Mouse (Mus musculus) adrenal gland (tissue): ENCODE measurements around the gene Fchsd2.

ENCODE experiments used
- intact Hi-C: fragments of 180-260 bp; cut with DNase I; formaldehyde crosslinking; loops from one replicate; pipeline ENCODE4 v1.15.1; 2025
- long read RNA-seq, 2 experiments: library from polyadenylated mRNA; unstranded; transcript quantifications; one replicate each; pipeline ENCODE4 v2.0.0; 2020; ENCODE audit warnings: borderline replicate concordance in 1 of 2; ENCODE audit not compliant: insufficient replicate concordance in 1 of 2

Gene Fchsd2
- long read RNA-seq, experiment 1, partial matches to known transcripts: 1 of 6 reads
- long read RNA-seq, experiment 1, other reads (novel, unspliced or antisense): 5 of 6 reads
- long read RNA-seq, experiment 2, full-length matches to known transcripts: 1 of 9 reads
- long read RNA-seq, experiment 2, partial matches to known transcripts: 3 of 9 reads
- long read RNA-seq, experiment 2, other reads (novel, unspliced or antisense): 5 of 9 reads

GRCm38 (mm10) chr7:101092618-101093017, at the start of gene Fchsd2:
TSS of gene Fchsd2 (plus strand) at chr7:101092863.
- intact Hi-C loops: no loop called here

GRCm38 (mm10) chr7:101043846-101044541, 48.7 kb upstream of the Fchsd2 start:
- intact Hi-C loops: loop anchor here (5.0 kb wide), 1 partner anchor 42 kb away; no protein-coding TSS in a partner anchor

DNA sequence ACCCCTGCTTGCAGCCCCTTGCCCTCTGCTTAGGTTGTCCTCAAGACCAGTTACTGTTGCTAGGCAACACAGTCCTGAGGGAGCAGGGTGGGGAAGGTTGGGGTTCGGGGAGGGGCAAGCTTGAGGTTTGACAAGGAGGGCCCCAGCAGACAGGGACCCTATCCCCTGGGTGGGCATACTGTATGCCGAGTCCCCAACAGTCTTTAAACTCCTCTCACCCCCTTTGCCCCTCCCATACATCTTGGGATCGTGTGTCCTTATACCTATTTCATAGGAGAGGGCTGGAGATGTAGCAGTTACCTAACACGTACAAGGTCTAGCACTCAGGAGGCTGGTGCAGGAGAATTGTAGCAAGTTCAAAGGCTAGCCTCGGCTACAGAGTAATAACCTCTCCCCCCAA, 44.4 kb upstream of the Fchsd2 start:
- intact Hi-C loops: no loop called here

DNA sequence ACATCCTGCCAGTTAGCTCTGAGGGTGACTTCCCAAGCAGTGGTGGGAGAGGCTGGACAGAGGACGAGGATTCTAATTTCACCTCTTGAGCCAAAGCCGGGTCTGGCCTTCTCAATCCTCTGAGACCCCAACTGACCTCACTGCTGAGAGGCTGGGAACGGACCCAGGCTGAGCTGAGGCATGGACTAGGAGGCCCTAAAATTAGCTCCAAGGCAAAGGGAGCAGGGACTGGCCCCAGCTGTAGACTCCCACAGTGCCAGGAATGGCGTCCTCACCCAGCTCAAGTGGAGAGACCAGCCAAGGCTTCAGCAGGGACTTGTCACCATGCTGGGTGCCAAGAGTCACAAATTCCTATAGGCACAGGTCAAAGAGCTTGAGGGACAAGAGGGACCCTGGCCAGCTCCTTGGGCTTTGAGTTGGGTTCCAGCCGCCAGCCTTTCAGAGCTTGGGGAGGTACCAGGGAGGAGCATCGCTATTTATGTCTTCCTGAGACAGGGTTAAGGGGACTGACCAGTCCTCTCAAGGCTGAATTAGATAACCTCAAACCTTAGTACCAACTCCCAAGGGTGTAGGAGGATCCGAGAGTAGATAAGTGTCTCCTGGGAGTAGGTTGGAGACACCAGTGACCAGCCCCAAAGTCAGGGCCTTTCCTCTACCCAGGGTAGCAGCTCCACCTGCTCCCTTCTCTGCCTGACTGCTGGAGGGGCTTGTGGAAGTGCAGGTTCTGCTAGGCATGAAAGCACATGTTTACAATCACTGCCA, 43.2 kb upstream of the Fchsd2 start:
- intact Hi-C loops: loop anchor here (5.0 to 10.0 kb wide), 2 partner anchors 107 to 145 kb away; no protein-coding TSS in a partner anchor

DNA sequence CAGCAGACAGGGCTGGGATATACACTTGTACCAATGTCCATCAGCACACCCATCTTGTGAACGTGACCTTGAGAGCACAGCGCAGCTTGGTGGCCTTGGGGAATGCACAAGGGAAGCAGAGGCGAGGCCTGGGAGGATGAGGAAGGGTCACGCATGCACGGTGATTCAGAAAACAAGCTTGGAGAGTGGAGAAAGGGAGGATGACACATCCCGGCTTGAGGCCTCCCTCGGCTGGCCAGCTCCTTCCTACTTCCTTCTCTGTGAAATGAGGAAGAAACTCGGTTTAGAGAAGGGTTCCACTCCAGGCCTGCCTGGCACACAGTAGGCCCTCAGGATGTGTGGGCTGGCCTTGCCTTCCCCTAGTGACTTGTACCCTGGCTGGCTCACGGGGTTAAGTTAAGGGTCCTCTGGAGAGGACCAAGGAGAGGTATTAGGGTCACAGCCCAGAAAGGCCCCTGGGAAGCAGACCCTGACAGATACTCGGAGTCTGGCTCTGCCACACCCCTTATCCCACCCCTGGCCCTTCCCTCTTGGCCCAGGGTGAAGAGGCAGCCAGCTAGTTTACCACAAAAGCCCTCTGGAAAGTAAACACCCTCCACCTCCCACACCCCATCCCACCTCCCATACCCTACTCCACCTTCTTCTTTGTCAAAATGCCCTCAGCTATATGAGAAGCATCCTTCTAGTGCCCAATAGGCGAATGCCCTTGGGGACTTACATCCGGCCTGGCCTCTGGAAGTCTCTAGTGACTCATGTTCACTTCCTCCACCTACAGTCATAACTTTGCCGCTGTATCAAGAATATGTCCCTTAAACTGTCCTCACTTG, 41.7 kb upstream of the Fchsd2 start:
- intact Hi-C loops: loop anchor here (5.0 to 10.0 kb wide), 2 partner anchors 109 to 146 kb away; no protein-coding TSS in a partner anchor

GRCm38 (mm10) chr7:101051551-101052221, 41.0 kb upstream of the Fchsd2 start:
- intact Hi-C loops: loop anchor here (1.0 to 10.0 kb wide), 3 partner anchors 63 to 147 kb away; no protein-coding TSS in a partner anchor

DNA sequence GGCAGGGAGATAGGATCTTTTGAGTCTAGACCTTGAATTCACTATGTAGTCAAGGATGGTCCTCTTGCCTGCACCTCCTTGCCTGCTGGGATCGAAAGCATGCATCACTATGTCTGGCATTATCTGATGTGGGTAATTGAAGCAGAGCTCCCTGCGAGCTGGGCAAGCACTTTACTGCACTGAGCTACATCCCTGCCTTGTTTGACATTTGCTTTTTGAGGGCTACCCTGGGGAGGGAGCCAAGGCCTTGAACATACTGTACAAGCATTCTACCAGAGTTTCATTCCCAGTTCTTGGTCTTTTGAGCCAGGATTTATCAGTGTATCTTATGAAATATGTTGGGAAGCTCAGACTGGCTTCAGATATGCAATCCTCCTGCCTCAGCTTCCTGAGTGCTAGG, 39.5 kb upstream of the Fchsd2 start:
- intact Hi-C loops: loop anchor here (5.0 to 10.0 kb wide), 2 partner anchors 111 to 148 kb away; no protein-coding TSS in a partner anchor

DNA sequence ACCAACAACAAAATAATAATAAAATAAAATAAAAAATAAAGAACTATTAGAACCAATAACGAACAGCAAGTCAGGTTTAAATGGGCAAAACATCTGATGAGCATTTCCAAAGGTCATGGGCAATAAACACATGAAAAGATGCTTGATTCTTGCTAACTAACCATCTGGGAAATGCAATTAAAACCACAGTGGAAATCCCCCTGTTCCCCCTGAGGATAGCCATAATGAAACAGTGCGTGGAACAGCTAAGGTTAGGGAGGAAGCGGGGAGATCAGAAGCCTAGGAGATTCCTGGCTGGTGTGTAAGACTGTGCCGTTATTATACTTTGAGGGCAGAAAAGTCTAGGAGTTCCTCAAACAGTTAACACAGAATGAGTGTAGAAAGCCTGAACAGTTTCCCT, 35.4 kb upstream of the Fchsd2 start:
- intact Hi-C loops: loop anchor here (10.0 kb wide), 1 partner anchor 153 kb away; no protein-coding TSS in a partner anchor

DNA sequence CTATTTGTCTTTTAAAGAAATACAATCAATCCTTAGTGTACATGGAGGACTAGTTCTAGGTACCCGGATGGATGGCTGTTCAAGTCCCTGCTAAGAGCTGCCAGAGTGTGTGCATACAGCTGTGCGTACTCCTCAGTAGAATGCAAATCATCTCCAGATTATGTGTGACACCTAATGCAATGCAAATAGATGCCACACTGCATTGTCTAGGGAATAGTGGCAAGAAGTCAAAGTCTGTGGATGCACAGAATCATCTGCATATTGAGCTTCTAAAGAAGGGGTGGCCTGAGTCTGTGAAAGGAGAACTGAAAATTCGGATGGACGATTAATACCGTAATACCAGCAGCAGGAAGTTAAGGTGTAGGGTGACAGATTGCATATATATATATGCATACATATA, 33.5 kb upstream of the Fchsd2 start:
- intact Hi-C loops: loop anchor here (10.0 kb wide), 1 partner anchor 154 kb away; no protein-coding TSS in a partner anchor

GRCm38 (mm10) chr7:101060476-101060875, 32.2 kb upstream of the Fchsd2 start:
- intact Hi-C loops: loop anchor here (2.0 to 5.0 kb wide), 4 partner anchors 47 to 312 kb away; no protein-coding TSS in a partner anchor

GRCm38 (mm10) chr7:101061381-101061780, 31.3 kb upstream of the Fchsd2 start:
- intact Hi-C loops: loop anchor here (2.0 to 5.0 kb wide), 4 partner anchors 46 to 311 kb away; no protein-coding TSS in a partner anchor

DNA sequence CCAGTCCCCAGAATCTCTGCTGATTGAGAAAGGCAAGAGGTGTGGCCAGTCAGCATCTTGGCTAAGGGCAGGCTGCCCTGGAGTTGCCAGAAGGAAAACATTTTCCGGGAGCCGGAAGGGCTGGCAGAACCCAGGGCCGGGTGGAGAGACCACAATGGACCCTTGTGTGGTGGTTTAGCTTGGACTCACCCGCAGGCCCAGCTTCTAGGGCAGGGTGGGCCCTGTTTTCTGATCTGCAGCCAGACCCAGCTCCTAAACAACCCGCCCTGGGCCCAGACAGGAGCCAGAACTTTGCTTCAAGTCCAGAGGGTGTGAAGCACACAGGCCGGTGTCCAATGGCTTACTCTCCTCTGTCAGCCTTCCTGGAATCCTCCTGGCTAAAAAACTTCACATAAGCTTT, 30.4 kb upstream of the Fchsd2 start:
- intact Hi-C loops: loop anchor here (5.0 kb wide), 3 partner anchors 45 to 310 kb away; no protein-coding TSS in a partner anchor

GRCm38 (mm10) chr7:101063523-101063922, 29.1 kb upstream of the Fchsd2 start:
- intact Hi-C loops: loop anchor here (5.0 kb wide), 3 partner anchors 44 to 309 kb away; no protein-coding TSS in a partner anchor

- intact Hi-C loops: loop anchor here (5.0 kb wide), 3 partner anchors 42 to 307 kb away; no protein-coding TSS in a partner anchor
Measured at GRCm38 (mm10) chr7:101064697-101065688, 27.7 kb upstream of the Fchsd2 start.

GRCm38 (mm10) chr7:101066009-101066408, 26.7 kb upstream of the Fchsd2 start:
- intact Hi-C loops: no loop called here

- intact Hi-C loops: no loop called here
Measured at GRCm38 (mm10) chr7:101066650-101067346, 25.9 kb upstream of the Fchsd2 start.

DNA sequence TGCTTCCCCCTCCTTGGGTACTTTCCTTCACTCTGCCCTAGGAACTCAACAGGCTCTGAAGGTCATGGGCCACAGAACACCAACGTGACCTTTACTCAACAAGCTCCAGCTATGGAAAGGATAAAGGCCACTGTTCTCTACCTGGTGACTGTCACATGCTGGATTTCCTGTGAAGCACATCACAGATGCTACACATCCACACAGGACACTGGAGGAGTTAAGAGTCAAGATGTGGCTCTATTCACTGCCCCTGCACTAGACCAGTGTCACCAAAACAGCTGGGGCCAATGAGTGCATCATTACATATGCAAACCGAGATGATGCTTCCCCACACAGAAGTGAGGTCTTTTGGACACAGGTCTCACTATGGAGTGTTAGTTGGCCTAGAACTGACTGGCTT, 25.1 kb upstream of the Fchsd2 start:
- intact Hi-C loops: no loop called here

- intact Hi-C loops: no loop called here
Measured at GRCm38 (mm10) chr7:101069271-101069670, 23.4 kb upstream of the Fchsd2 start.
